14 mouse cellular contexts compared by ENCODE assay signal in the genomic region with DNA sequence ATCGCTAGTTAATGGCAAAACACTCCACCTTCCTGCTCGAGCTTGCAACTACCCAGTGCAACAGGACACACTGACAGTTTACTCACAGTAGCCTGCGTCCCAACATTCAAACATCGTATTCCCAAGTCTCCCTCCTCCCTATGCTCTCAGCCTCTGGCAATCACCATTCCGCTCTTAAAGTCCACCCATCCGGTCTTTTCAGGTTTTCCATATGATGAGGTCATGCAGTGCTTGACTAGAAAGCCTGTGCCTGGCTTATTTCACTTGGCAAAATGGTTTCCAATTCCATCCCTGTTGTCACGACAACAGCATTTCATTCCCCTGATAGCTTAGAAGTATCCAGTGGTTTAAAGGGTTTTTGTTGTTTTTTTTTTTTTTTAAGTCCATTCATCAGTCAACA.
DNase-seq lines count a peak whose midpoint lies in the region; ATAC-seq and TF ChIP-seq lines count a peak whose summit lies in the region.
"Had no signal": no experiment of that assay in that cellular context is flagged by ENCODE, and none has a peak within 500 bp of the region (broad histone marks: within the 10 kb centered on the region; RNA-seq: fewer than 3 reads in every experiment).

No protein-coding gene starts in this region.

- H3K9me3 ChIP-seq in embryonic facial prominence, embryonic 14.5 days (ENCODE audit: control insufficient read depth, low read length), result no peaks in the 10 kb centered on the region
- no peaks in the 10 kb centered on the region for H3K9me3 ChIP-seq in midbrain, embryonic 15.5 days
- H3K9me3 ChIP-seq: intestine, embryonic 15.5 days; limb, embryonic 13.5 days had no signal

- H3K4me3 ChIP-seq in embryonic facial prominence, embryonic 14.5 days (ENCODE audit: low read depth, low read length), result no peak overlapping the region
- no peak overlapping the region for H3K4me3 ChIP-seq in midbrain, embryonic 15.5 days
- no peak overlapping the region for H3K4me3 ChIP-seq in gastrocnemius, adult 2 months
- H3K4me3 ChIP-seq: intestine, embryonic 15.5 days; limb, embryonic 13.5 days had no signal

- ATAC-seq in embryonic facial prominence, embryonic 14.5 days (ENCODE audit: low read depth), result peak; percentile 54; the same call in 1 of the 2 replicates
- ATAC-seq in midbrain, embryonic 15.5 days (replicated peaks), result peak; percentile 41
- ATAC-seq: intestine, embryonic 15.5 days had no signal

- no peak overlapping the region for H3K27ac ChIP-seq in embryonic facial prominence, embryonic 14.5 days (replicated peaks; ENCODE audit: low read depth, low read length)
- peak overlapping the region; percentile 22 for H3K27ac ChIP-seq in midbrain, embryonic 15.5 days
- no peak overlapping the region for H3K27ac ChIP-seq in gastrocnemius, adult 2 months
- H3K27ac ChIP-seq: intestine, embryonic 15.5 days; limb, embryonic 13.5 days had no signal

- no peaks in the 10 kb centered on the region for H3K36me3 ChIP-seq in embryonic facial prominence, embryonic 14.5 days (ENCODE audit: control insufficient read depth, insufficient read depth, low read length)
- no peaks in the 10 kb centered on the region for H3K36me3 ChIP-seq in midbrain, embryonic 15.5 days (replicated peaks)
- H3K36me3 ChIP-seq: intestine, embryonic 15.5 days; limb, embryonic 13.5 days had no signal

- no peak for TF ChIP-seq CTCF in gastrocnemius, adult 2 months (IDR thresholded peaks at IDR 0.05)

- H3K4me1 ChIP-seq in embryonic facial prominence, embryonic 14.5 days (ENCODE audit: control insufficient read depth, insufficient read depth, low read length), result no peaks in the 10 kb centered on the region
- H3K4me1 ChIP-seq in midbrain, embryonic 15.5 days, result peaks cover 26% of the 10 kb centered on the region

- no peaks in the 10 kb centered on the region for H3K27me3 ChIP-seq in embryonic facial prominence, embryonic 14.5 days (replicated peaks; ENCODE audit: control insufficient read depth, insufficient read depth, low read length)
- no peaks in the 10 kb centered on the region for H3K27me3 ChIP-seq in midbrain, embryonic 15.5 days (replicated peaks)

- intact Hi-C loops in gastrocnemius, adult 2 months (cut with DNase I), result loop anchor here (10.0 kb wide), 1 partner anchor 130 kb away; the partner anchor contains the start of gene Lamtor3

- no peak overlapping the region for H3K4me2 ChIP-seq in embryonic facial prominence, embryonic 14.5 days (ENCODE audit: low read depth, low read length)
- no peak overlapping the region; the same call in 1 of the 2 replicates for H3K4me2 ChIP-seq in midbrain, embryonic 15.5 days
- H3K4me2 ChIP-seq: intestine, embryonic 15.5 days; limb, embryonic 13.5 days had no signal

- peak; percentile 58 for DNase-seq in ZHBTc4 (ENCODE audit: low read depth, low spot score)
- DNase-seq in embryonic facial prominence, embryonic 14.5 days (ENCODE audit: low spot score), result peak; percentile 65
- peak; percentile 14 for DNase-seq in heart, postnatal 4 days
- DNase-seq in gastrocnemius, adult 2 months, result no peak
- no peak for DNase-seq in lung, postnatal 25 days (ENCODE audit: low spot score)
- no peak for DNase-seq in layer of hippocampus, adult 9-10 months (ENCODE audit: low spot score)
- DNase-seq: adrenal gland, postnatal 36 days; cerebellum, postnatal 36 days; layer of hippocampus, adult 9-11 months; lung, postnatal 14 days; thymus, postnatal 25 days had no signal

- no peak overlapping the region for H3K9ac ChIP-seq in embryonic facial prominence, embryonic 14.5 days (ENCODE audit: low read depth, low read length)
- no peak overlapping the region for H3K9ac ChIP-seq in midbrain, embryonic 15.5 days
- H3K9ac ChIP-seq: intestine, embryonic 15.5 days; limb, embryonic 13.5 days had no signal

- 53% methylated on average over 7 of the region's 7 CpGs for WGBS in embryonic facial prominence, embryonic 14.5 days
- 21% methylated on average over 7 of the region's 7 CpGs for WGBS in midbrain, embryonic 15.5 days

Comparison
In these comparisons a context has a peak if more than half of its experiments do, and no peak if none do; other contexts are left out.
1. DNase-seq: peak in ZHBTc4 (single experiment), embryonic facial prominence, embryonic 14.5 days (single experiment) and heart, postnatal 4 days (single experiment); none in gastrocnemius, adult 2 months (single experiment), lung, postnatal 25 days (single experiment) and layer of hippocampus, adult 9-10 months (single experiment).